Mouse (Mus musculus): Measurements from ENCODE around the gene Tas2r105. TPM values are rescaled to one million over a fixed set of nuclear protein-coding genes. Genes with fewer than 3 reads are reported as not detected.

Gene Tas2r105
- not detected in 2 replicates for polyA plus RNA-seq (2012; rRNA removed; ENCODE audit: low replicate concordance)

GRCm38 (mm10) chr6:131687395-131687794, at the start of gene Tas2r105:
Gene Tas2r105 (minus strand): TSS chr6:131687495.

GRCm38 (mm10) chr6:131689963-131690362, 2.7 kb upstream of the Tas2r105 start, which contains the start of gene Tas2r114:
Gene Tas2r114 (minus strand): TSS chr6:131690063.

GRCm38 (mm10) chr6:131685644-131686043, 1.7 kb downstream of the Tas2r105 start, which contains the start of gene Tas2r104:
Gene Tas2r104 (minus strand): TSS chr6:131685744.

GRCm38 (mm10) chr6:131678786-131679185, 8.5 kb downstream of the Tas2r105 start, which contains the start of gene Tas2r106:
Gene Tas2r106 (minus strand): TSS chr6:131678886.

GRCm38 (mm10) chr6:131660049-131660448, 27.2 kb downstream of the Tas2r105 start, which contains the start of gene Tas2r107:
Gene Tas2r107 (minus strand): TSS chr6:131660149.

Other genes with a start within 250 kb of the Tas2r105 start
- not detected in 2 replicates for gene 5430401F13Rik, start 201.1 kb downstream of the Tas2r105 start, polyA plus RNA-seq (2012; rRNA removed; ENCODE audit: low replicate concordance)
- not detected in 2 replicates for gene Gm6619, start 201.1 kb downstream of the Tas2r105 start, polyA plus RNA-seq (2012; rRNA removed; ENCODE audit: low replicate concordance)
- not detected in 2 replicates for gene Tas2r130, start 56.6 kb downstream of the Tas2r105 start, polyA plus RNA-seq (2012; rRNA removed; ENCODE audit: low replicate concordance)
- not detected in 2 replicates for gene Tas2r107, start 27.3 kb downstream of the Tas2r105 start, polyA plus RNA-seq (2012; rRNA removed; ENCODE audit: low replicate concordance)
- not detected in 2 replicates for gene Tas2r106, start 8.6 kb downstream of the Tas2r105 start, polyA plus RNA-seq (2012; rRNA removed; ENCODE audit: low replicate concordance)
- gene Tas2r104, start 1.8 kb downstream of the Tas2r105 start, polyA plus RNA-seq (2012; rRNA removed; ENCODE audit: low replicate concordance) = not detected in 2 replicates
- not detected in 2 replicates for gene Tas2r114, start 2.6 kb upstream of the Tas2r105 start, polyA plus RNA-seq (2012; rRNA removed; ENCODE audit: low replicate concordance)

Data from subcutaneous adipose tissue, adult 2 months (tissue).